Mouse (Mus musculus): ENCODE measurements around the gene Kif5a.

Gene Kif5a

GRCm38 (mm10) chr10:127288800-127289572 lies 25.8 kb upstream of the Kif5a start, which contains the start of gene Mbd6:
Gene Mbd6, minus strand, starts transcription at chr10:127289018.
- peak; percentile 91 for DNase-seq

GRCm38 (mm10) chr10:127288328-127288799 lies 25.2 kb upstream of the Kif5a start:
- no peak for DNase-seq

GRCm38 (mm10) chr10:127287936-127288293 lies 24.8 kb upstream of the Kif5a start:
- no peak for DNase-seq

- DNase-seq: peak; percentile 31
Measured at GRCm38 (mm10) chr10:127287271-127287935, 24.3 kb upstream of the Kif5a start.

- peak; percentile 42 for DNase-seq
Measured at GRCm38 (mm10) chr10:127286730-127287129, 23.6 kb upstream of the Kif5a start.

GRCm38 (mm10) chr10:127286194-127286593 lies 23.0 kb upstream of the Kif5a start:
- peak; percentile 29 for DNase-seq

GRCm38 (mm10) chr10:127285644-127286043 lies 22.5 kb upstream of the Kif5a start:
- peak; percentile 22 for DNase-seq

- DNase-seq: no peak
Measured at GRCm38 (mm10) chr10:127284724-127285500, 21.8 kb upstream of the Kif5a start.

GRCm38 (mm10) chr10:127284105-127284622 lies 21.0 kb upstream of the Kif5a start:
- DNase-seq: no peak

- DNase-seq: no peak
Measured at GRCm38 (mm10) chr10:127282620-127283215, 19.6 kb upstream of the Kif5a start.

GRCm38 (mm10) chr10:127281316-127281715 lies 18.2 kb upstream of the Kif5a start:
- DNase-seq: no peak

- DNase-seq: no peak
Measured at GRCm38 (mm10) chr10:127279730-127280129, 16.6 kb upstream of the Kif5a start.

- DNase-seq: no peak
Measured at GRCm38 (mm10) chr10:127274261-127275022, 11.3 kb upstream of the Kif5a start.

GRCm38 (mm10) chr10:127272371-127272770 lies 9.2 kb upstream of the Kif5a start:
- no peak for DNase-seq

GRCm38 (mm10) chr10:127269884-127270283 lies 6.7 kb upstream of the Kif5a start:
- no peak for DNase-seq

GRCm38 (mm10) chr10:127269036-127269435 lies 5.9 kb upstream of the Kif5a start:
- DNase-seq: no peak

- DNase-seq: no peak
Measured at GRCm38 (mm10) chr10:127268401-127268800, 5.3 kb upstream of the Kif5a start.

- no peak for DNase-seq
Measured at GRCm38 (mm10) chr10:127267318-127267717, 4.2 kb upstream of the Kif5a start.

GRCm38 (mm10) chr10:127266112-127267091 lies 3.3 kb upstream of the Kif5a start, which contains the start of gene Dctn2:
Gene Dctn2, plus strand, starts transcription at chr10:127266368.
- DNase-seq: peak; percentile 91

GRCm38 (mm10) chr10:127265727-127266111 lies 2.6 kb upstream of the Kif5a start:
- no peak for DNase-seq

- DNase-seq: no peak
Measured at GRCm38 (mm10) chr10:127264971-127265370, 1.8 kb upstream of the Kif5a start.

Measured in cerebellum, adult 11 months (tissue).